Mouse (Mus musculus) right cerebral cortex, postnatal 14 days (tissue): ENCODE results near the gene Dcbld2.
"Not testable (repeated sequence)": the region's sequence is repeated elsewhere in the genome, so short reads cannot be mapped to it uniquely, and the experiment has no call there.

Experiments used
- DNase-seq: peaks from one replicate; pipeline ENCODE4 v3.0.0; 2022

The Dcbld2 gene

GRCm38 (mm10) chr16:58451647-58452046 is 43.4 kb downstream of the Dcbld2 start:
- no peak for DNase-seq

GRCm38 (mm10) chr16:58453138-58453537 is 44.9 kb downstream of the Dcbld2 start:
- no peak for DNase-seq

- no peak for DNase-seq
Observed at GRCm38 (mm10) chr16:58453820-58454219, 45.6 kb downstream of the Dcbld2 start.

- DNase-seq: peak; percentile 39
Observed at GRCm38 (mm10) chr16:58454617-58455016, 46.4 kb downstream of the Dcbld2 start.

- DNase-seq: no peak
Observed at GRCm38 (mm10) chr16:58455118-58455517, 46.9 kb downstream of the Dcbld2 start.

- DNase-seq: no peak
Observed at GRCm38 (mm10) chr16:58456445-58456844, 48.2 kb downstream of the Dcbld2 start.

- DNase-seq: no peak
Observed at GRCm38 (mm10) chr16:58456991-58457390, 48.7 kb downstream of the Dcbld2 start.

- DNase-seq: not testable (repeated sequence)
Observed at GRCm38 (mm10) chr16:58459966-58460365, 51.7 kb downstream of the Dcbld2 start.

- DNase-seq: no peak
Observed at GRCm38 (mm10) chr16:58460386-58460785, 52.1 kb downstream of the Dcbld2 start.

GRCm38 (mm10) chr16:58461856-58462518 is 53.7 kb downstream of the Dcbld2 start:
- no peak for DNase-seq

GRCm38 (mm10) chr16:58462519-58462918 is 54.3 kb downstream of the Dcbld2 start:
- no peak for DNase-seq

- no peak for DNase-seq
Observed at GRCm38 (mm10) chr16:58464051-58464450, 55.8 kb downstream of the Dcbld2 start.

- no peak for DNase-seq
Observed at GRCm38 (mm10) chr16:58465412-58465811, 57.2 kb downstream of the Dcbld2 start.

- DNase-seq: no peak
Observed at GRCm38 (mm10) chr16:58470061-58470460, 61.8 kb downstream of the Dcbld2 start.

- DNase-seq: no peak
Observed at GRCm38 (mm10) chr16:58470841-58471240, 62.6 kb downstream of the Dcbld2 start.

GRCm38 (mm10) chr16:58474875-58475274 is 66.6 kb downstream of the Dcbld2 start:
- DNase-seq: no peak

- DNase-seq: no peak
Observed at GRCm38 (mm10) chr16:58475544-58476154, 67.4 kb downstream of the Dcbld2 start.

- no peak for DNase-seq
Observed at GRCm38 (mm10) chr16:58476363-58476762, 68.1 kb downstream of the Dcbld2 start.

- no peak for DNase-seq
Observed at GRCm38 (mm10) chr16:58479898-58480448, 71.7 kb downstream of the Dcbld2 start.

GRCm38 (mm10) chr16:58481219-58481905 is 73.1 kb downstream of the Dcbld2 start:
- no peak for DNase-seq

- no peak for DNase-seq
Observed at GRCm38 (mm10) chr16:58481906-58482270, 73.6 kb downstream of the Dcbld2 start.

GRCm38 (mm10) chr16:58482296-58482695 is 74.1 kb downstream of the Dcbld2 start:
- no peak for DNase-seq

GRCm38 (mm10) chr16:58487861-58488260 is 79.6 kb downstream of the Dcbld2 start:
- no peak for DNase-seq

- no peak for DNase-seq
Observed at GRCm38 (mm10) chr16:58496791-58497190, 88.5 kb downstream of the Dcbld2 start.
